Mouse (Mus musculus): ENCODE data around the gene Olfr1047. TPM values are rescaled to one million over a fixed set of nuclear protein-coding genes. Genes with fewer than 3 reads are reported as not detected.

Gene Olfr1047
- polyA plus RNA-seq (2012) = not detected in 2 replicates

DNA sequence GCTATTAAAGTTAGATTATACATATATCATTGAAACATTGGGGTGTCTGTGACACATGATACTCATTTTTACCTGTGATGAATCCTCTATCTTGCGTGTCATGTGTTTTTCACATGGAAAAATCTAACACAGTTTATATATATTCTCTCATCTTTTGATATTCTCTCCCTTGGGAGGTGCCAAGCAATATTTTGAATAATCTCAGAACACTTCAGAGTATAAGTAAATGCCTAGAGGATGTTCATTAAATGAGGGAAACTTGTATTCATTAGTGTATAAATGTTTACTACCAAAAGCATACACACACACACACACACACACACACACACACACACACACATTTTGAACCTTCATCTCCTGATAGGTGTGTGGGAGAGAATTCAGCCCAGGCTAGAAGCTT, at the start of gene Olfr1047:
TSS of gene Olfr1047 (minus strand) at position 101 of the 400 bp plus-strand sequence.

DNA sequence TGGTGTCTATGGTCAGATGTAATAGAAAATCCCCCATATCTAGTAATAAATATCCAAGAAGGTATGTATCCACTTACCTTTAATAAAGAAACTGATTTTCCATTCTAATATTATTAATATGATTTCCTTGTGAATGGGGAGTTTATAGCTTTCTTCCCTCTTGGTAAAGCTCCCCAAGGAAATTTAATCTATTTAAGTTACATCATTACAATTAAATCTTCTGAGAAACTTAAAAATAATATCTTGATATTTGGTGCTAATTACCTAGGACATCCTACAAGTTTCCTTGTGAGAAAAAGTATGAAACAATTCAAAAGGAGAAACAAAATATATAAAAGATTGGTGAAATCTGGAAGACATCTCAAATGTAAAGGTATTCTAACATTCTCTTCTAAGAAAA, 47.8 kb upstream of the Olfr1047 start, which contains the start of gene Olfr1051:
TSS of gene Olfr1051 (minus strand) at position 101 of the 400 bp plus-strand sequence.

DNA sequence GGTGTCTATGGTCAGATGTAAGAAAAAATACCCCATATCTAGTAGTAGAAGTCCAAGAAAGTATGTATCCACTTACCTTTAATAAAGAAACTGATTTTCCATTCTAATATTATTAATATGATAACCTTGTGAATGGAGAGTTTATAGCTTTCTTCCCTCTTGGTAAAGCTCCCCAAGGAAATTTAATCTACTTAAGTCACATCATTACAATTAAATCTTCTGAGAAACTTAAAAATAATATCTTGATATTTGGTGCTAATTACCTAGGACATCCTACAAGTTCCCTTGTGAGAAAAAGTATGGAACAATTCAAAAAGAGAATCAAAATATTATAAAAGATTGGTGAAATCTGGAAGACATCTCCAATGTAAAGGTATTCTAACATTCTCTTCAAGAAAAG, 27.0 kb upstream of the Olfr1047 start, which contains the start of gene Olfr1049:
TSS of gene Olfr1049 (minus strand) at position 101 of the 400 bp plus-strand sequence.

DNA sequence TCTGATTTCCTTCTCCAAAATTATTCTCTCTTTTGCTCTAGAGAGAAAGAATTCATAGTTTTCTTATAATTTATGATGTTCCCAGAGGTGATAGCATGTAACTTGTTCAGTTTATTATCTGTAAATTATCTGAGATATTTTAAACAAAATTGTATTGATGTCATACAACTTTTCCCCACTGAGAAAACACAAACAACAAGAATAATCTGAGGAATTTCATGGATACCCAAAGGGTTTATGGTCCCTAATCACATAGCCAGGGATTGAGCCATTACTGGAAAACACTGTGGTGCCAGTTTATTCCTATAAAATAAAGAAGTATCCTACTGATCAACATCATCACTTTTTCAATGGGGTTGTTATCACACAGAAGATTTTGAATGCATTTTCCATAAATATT, 9.0 kb upstream of the Olfr1047 start, which contains the start of gene Olfr1048:
TSS of gene Olfr1048 (minus strand) at position 101 of the 400 bp plus-strand sequence.

DNA sequence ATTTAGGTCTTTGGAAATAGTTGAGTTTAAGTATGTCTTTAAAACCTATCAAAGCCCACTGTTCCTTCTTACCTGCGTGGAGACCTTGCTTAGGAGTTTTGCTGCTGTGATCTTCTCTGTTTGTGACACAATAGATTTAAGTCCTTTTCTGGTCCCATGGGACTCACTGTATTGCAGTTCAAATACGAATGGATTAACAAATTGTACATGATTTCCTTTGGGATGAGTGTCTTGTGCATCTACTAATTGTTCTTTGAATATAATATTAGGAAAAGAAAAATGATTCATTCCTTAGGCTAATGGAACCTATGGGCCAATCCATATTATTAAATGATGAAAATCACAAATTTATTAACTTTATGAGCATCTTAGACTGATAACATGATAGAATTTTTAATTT, 12.0 kb downstream of the Olfr1047 start, which contains the start of gene Olfr1046:
TSS of gene Olfr1046 (minus strand) at position 101 of the 400 bp plus-strand sequence.

DNA sequence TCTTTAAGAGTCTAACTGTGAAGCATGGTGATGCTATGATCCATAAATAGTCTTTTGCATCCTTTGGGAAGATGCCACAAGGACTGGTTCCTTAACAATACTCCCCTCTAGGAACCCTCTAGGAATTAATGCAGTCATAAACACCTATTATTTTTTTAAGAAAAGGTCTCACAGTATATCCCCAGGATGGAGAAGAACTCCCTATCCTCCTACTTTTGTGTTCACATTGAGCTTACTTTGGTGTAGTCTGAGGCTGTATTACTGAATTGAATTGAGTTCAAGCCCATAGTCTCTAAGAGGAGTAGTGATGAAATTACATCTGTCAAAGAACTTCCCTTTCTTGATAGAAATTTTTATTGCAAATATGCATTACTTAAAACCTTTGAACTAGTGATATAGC, 28.3 kb downstream of the Olfr1047 start, which contains the start of gene Olfr1045:
TSS of gene Olfr1045 (minus strand) at position 101 of the 400 bp plus-strand sequence.

DNA sequence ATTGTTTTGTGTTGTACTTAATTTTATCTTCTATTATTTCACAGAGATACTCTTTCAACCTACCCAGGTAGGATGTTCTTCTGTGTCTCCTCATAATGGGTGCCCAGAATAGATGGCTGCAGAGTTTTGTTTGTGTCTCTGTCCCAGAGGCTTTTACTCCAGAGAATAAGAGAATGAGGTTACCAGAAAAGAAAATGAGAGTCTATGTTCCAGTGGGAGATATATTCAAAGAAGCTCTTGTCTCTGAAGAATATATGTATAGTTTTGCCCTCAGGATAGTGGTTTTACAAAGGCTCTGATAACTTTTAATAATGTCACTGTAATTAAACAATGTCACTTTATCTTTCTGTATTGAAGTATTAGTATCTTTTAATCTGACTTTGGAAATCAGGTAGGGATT, 45.6 kb downstream of the Olfr1047 start, which contains the start of gene Olfr52:
TSS of gene Olfr52 (minus strand) at position 101 of the 400 bp plus-strand sequence.

DNA sequence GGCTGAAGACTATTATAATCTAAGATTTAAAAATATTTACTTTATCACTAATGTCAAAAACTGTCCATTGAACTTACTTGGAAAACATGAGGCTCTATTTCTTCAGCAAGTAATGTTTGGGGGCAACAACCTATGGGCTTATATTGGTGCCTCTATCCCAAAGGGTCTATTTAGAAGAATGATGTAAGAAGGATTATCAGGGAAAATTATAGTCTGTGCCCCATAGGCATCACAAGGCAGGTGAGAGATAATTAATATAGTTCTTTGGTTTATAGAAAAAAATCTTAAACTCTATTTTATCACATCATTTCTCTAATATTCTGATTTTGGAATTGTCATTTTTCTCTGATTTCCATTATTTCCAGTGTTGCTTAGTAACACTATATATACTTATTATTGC, 53.5 kb downstream of the Olfr1047 start, which contains the start of gene Olfr1044:
TSS of gene Olfr1044 (minus strand) at position 101 of the 400 bp plus-strand sequence.

Other genes starting within 250 kb of the Olfr1047 start
- not detected in 2 replicates for gene Olfr1031, start 241.1 kb downstream of the Olfr1047 start, polyA plus RNA-seq (2012)
- not detected in 2 replicates for gene Olfr1032, start 225.9 kb downstream of the Olfr1047 start, polyA plus RNA-seq (2012)
- gene Olfr1033, start 210.8 kb downstream of the Olfr1047 start, polyA plus RNA-seq (2012) = 0.02 TPM in 1 of 2 replicates, not detected in the other
- gene Olfr1034, start 185.5 kb downstream of the Olfr1047 start, polyA plus RNA-seq (2012) = not detected in 2 replicates
- not detected in 2 replicates for gene Olfr1036, start 157.4 kb downstream of the Olfr1047 start, polyA plus RNA-seq (2012)
- gene Olfr1037, start 144.0 kb downstream of the Olfr1047 start, polyA plus RNA-seq (2012) = not detected in 2 replicates
- 0.02 TPM in 1 of 2 replicates, not detected in the other for gene Olfr1039, start 95.5 kb downstream of the Olfr1047 start, polyA plus RNA-seq (2012)
- not detected in 2 replicates for gene Olfr1040, start 84.7 kb downstream of the Olfr1047 start, polyA plus RNA-seq (2012)
- gene Olfr1042, start 69.6 kb downstream of the Olfr1047 start, polyA plus RNA-seq (2012) = not detected in 2 replicates
- not detected in 2 replicates for gene Olfr1043, start 63.9 kb downstream of the Olfr1047 start, polyA plus RNA-seq (2012)
- gene Olfr1044, start 53.6 kb downstream of the Olfr1047 start, polyA plus RNA-seq (2012) = not detected in 2 replicates
- not detected in 2 replicates for gene Olfr52, start 45.7 kb downstream of the Olfr1047 start, polyA plus RNA-seq (2012)
- not detected in 2 replicates for gene Olfr1045, start 28.4 kb downstream of the Olfr1047 start, polyA plus RNA-seq (2012)
- gene Olfr1046, start 12.1 kb downstream of the Olfr1047 start, polyA plus RNA-seq (2012) = not detected in 2 replicates
- gene Olfr1048, start 8.9 kb upstream of the Olfr1047 start, polyA plus RNA-seq (2012) = not detected in 2 replicates
- gene Olfr1049, start 26.9 kb upstream of the Olfr1047 start, polyA plus RNA-seq (2012) = not detected in 2 replicates
- not detected in 2 replicates for gene Olfr1051, start 47.7 kb upstream of the Olfr1047 start, polyA plus RNA-seq (2012)
- gene Olfr1052, start 61.1 kb upstream of the Olfr1047 start, polyA plus RNA-seq (2012) = not detected in 2 replicates
- gene Olfr1053, start 83.9 kb upstream of the Olfr1047 start, polyA plus RNA-seq (2012) = not detected in 2 replicates
- gene Olfr1054, start 104.0 kb upstream of the Olfr1047 start, polyA plus RNA-seq (2012) = not detected in 2 replicates
- gene Olfr1055, start 118.9 kb upstream of the Olfr1047 start, polyA plus RNA-seq (2012) = not detected in 2 replicates
- not detected in 2 replicates for gene Olfr1056, start 131.1 kb upstream of the Olfr1047 start, polyA plus RNA-seq (2012)
- gene Olfr1057, start 147.0 kb upstream of the Olfr1047 start, polyA plus RNA-seq (2012) = not detected in 2 replicates
- gene Olfr1058, start 157.2 kb upstream of the Olfr1047 start, polyA plus RNA-seq (2012) = not detected in 2 replicates
- gene Olfr1061, start 182.6 kb upstream of the Olfr1047 start, polyA plus RNA-seq (2012) = not detected in 2 replicates
- gene Olfr1062, start 195.3 kb upstream of the Olfr1047 start, polyA plus RNA-seq (2012) = not detected in 2 replicates
- gene Olfr1065, start 219.2 kb upstream of the Olfr1047 start, polyA plus RNA-seq (2012) = not detected in 2 replicates
- gene Olfr1066, start 224.9 kb upstream of the Olfr1047 start, polyA plus RNA-seq (2012) = not detected in 2 replicates